Comparison of ENCODE assay signal across 22 mouse cellular contexts in the genomic region with DNA sequence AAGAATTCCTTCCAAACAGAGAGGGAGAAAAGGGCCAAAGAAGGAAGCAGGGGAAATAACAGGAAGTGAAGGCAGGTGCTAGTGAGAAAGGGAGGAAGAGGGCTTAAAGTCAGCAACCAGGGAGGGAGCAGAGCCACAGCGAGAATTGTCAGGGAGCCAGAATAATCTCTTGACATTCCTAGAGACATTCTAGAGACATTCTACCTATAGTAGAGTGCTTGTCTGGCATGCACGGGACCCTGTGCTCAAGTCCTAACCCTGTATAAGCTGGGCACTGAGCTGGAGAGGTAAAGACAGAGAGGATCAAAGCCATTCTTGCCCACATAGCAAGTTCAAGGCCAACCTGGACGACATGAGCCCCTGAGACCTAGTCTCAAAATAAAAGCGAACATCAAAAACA.
A peak's percentile ranks its signal among the peaks of the same experiment; 100 is the strongest.
DNase-seq lines count a peak whose midpoint lies in the region; ATAC-seq and TF ChIP-seq lines count a peak whose summit lies in the region.
"Had no signal": no experiment of that assay in that cellular context is flagged by ENCODE, and none has a peak within 500 bp of the region (broad histone marks: within the 10 kb centered on the region; RNA-seq: fewer than 3 reads in every experiment).

No protein-coding gene starts in this region.

- no peak for DNase-seq in heart, adult 2 months
- no peak for DNase-seq in heart, postnatal 0 days (ENCODE audit: low spot score)
- peak; percentile 50 for DNase-seq in lung, postnatal 36 days
- DNase-seq in adrenal gland, adult 8-10 months = no peak
- DNase-seq: adrenal gland, postnatal 36 days; cerebellum, adult 2 months; cerebellum, postnatal 10 days; gastrocnemius, postnatal 36 days; heart, adult 11 months; heart, postnatal 10 days had no signal

- TF ChIP-seq CTCF in heart, adult 2 months (IDR thresholded peaks at IDR 0.05) = no peak
- no peak for TF ChIP-seq CTCF in heart, postnatal 0 days (IDR thresholded peaks at IDR 0.05; ENCODE audit: low read depth)

- no peak overlapping the region for H3K4me2 ChIP-seq in heart, embryonic 12.5 days
- no peak overlapping the region for H3K4me2 ChIP-seq in heart, postnatal 0 days (ENCODE audit: low read depth, low read length)
- H3K4me2 ChIP-seq in heart, embryonic 11.5 days = no peak overlapping the region
- no peak overlapping the region for H3K4me2 ChIP-seq in lung, embryonic 16.5 days (ENCODE audit: low read depth, low read length)
- H3K4me2 ChIP-seq: embryonic facial prominence, embryonic 15.5 days; forebrain, embryonic 15.5 days; hindbrain, embryonic 15.5 days had no signal

- no peak for TF ChIP-seq EP300 in heart, adult 2 months (IDR thresholded peaks at IDR 0.05; ENCODE audit: insufficient read depth, low read depth, low read length)
- TF ChIP-seq EP300 in heart, postnatal 0 days (IDR thresholded peaks at IDR 0.05; ENCODE audit: low read depth) = no peak

- no peaks in the 10 kb centered on the region for H3K9me3 ChIP-seq in heart, embryonic 12.5 days (replicated peaks)
- no peaks in the 10 kb centered on the region for H3K9me3 ChIP-seq in heart, postnatal 0 days (replicated peaks; ENCODE audit: control insufficient read depth, low read length)
- H3K9me3 ChIP-seq in heart, embryonic 11.5 days (replicated peaks; ENCODE audit: control insufficient read depth, low read length) = no peaks in the 10 kb centered on the region
- no peaks in the 10 kb centered on the region for H3K9me3 ChIP-seq in lung, embryonic 16.5 days (ENCODE audit: control insufficient read depth, low read length)
- H3K9me3 ChIP-seq: embryonic facial prominence, embryonic 15.5 days; forebrain, embryonic 10.5 days; forebrain, embryonic 15.5 days; hindbrain, embryonic 15.5 days had no signal

- no peak overlapping the region for H3K4me3 ChIP-seq in heart, embryonic 12.5 days
- H3K4me3 ChIP-seq in heart, adult 2 months = no peak overlapping the region
- H3K4me3 ChIP-seq in heart, postnatal 0 days (ENCODE audit: low read depth, low read length) = no peak overlapping the region
- no peak overlapping the region for H3K4me3 ChIP-seq in heart, embryonic 11.5 days (ENCODE audit: low read depth, low read length)
- H3K4me3 ChIP-seq in lung, embryonic 16.5 days (ENCODE audit: low read length) = no peak overlapping the region
- H3K4me3 ChIP-seq: embryonic facial prominence, embryonic 15.5 days; erythroblast, embryonic 14.5 days; forebrain, embryonic 10.5 days; forebrain, embryonic 15.5 days; hindbrain, embryonic 15.5 days had no signal

- intact Hi-C loops in heart, adult 2 months (cut with DNase I) = loop anchor here (2.0 to 5.0 kb wide), 5 partner anchors 61 to 211 kb away; no protein-coding TSS in a partner anchor

- peaks cover 32% of the 10 kb centered on the region for H3K4me1 ChIP-seq in heart, embryonic 12.5 days (replicated peaks)
- H3K4me1 ChIP-seq in heart, adult 2 months (ENCODE audit: control insufficient read depth, insufficient read depth, low read length) = no peaks in the 10 kb centered on the region; the same call in 1 of the 2 replicates
- H3K4me1 ChIP-seq in heart, postnatal 0 days (ENCODE audit: control insufficient read depth, insufficient read depth) = peaks cover 20% of the 10 kb centered on the region
- H3K4me1 ChIP-seq in heart, embryonic 11.5 days (ENCODE audit: control insufficient read depth, insufficient read depth, low read length) = peaks cover 19% of the 10 kb centered on the region
- 0 out of 2 replicates have a peak, but pooled peaks cover 3% of the 10 kb centered on the region for H3K4me1 ChIP-seq in lung, embryonic 16.5 days (replicated peaks; ENCODE audit: control insufficient read depth, insufficient read depth, low read length)
- H3K4me1 ChIP-seq: forebrain, embryonic 15.5 days; hindbrain, embryonic 15.5 days had no signal

- no peaks in the 10 kb centered on the region for H3K36me3 ChIP-seq in heart, embryonic 12.5 days
- H3K36me3 ChIP-seq in heart, adult 2 months (ENCODE audit: control insufficient read depth, insufficient read depth, low read length) = no peaks in the 10 kb centered on the region
- no peaks in the 10 kb centered on the region for H3K36me3 ChIP-seq in heart, postnatal 0 days (replicated peaks; ENCODE audit: control insufficient read depth, insufficient read depth, low read length)
- H3K36me3 ChIP-seq in heart, embryonic 11.5 days (ENCODE audit: control insufficient read depth, insufficient read depth, low read length) = no peaks in the 10 kb centered on the region
- H3K36me3 ChIP-seq in lung, embryonic 16.5 days (ENCODE audit: control insufficient read depth, insufficient read depth, low read length) = no peaks in the 10 kb centered on the region
- H3K36me3 ChIP-seq: embryonic facial prominence, embryonic 15.5 days; forebrain, embryonic 10.5 days; forebrain, embryonic 15.5 days; hindbrain, embryonic 15.5 days had no signal

- ATAC-seq in heart, embryonic 12.5 days (ENCODE audit: insufficient number of reproducible peaks, low FRiP score) = no peak
- no peak for ATAC-seq in heart, postnatal 0 days (ENCODE audit: insufficient read depth, low read depth)
- no peak for ATAC-seq in heart, embryonic 11.5 days (replicated peaks; ENCODE audit: insufficient number of reproducible peaks, low FRiP score, low TSS enrichment)
- ATAC-seq in lung, embryonic 16.5 days (ENCODE audit: low read depth) = peak; percentile 81; the same call in 1 of the 2 replicates
- ATAC-seq: activated CD4-positive, CD25-positive, alpha-beta regulatory T cell, adult 4 months; forebrain, embryonic 15.5 days; intestine, embryonic 16.5 days; Patski had no signal

- H3K79me2 ChIP-seq in heart, adult 2 months (replicated peaks; ENCODE audit: control insufficient read depth, insufficient read depth, low read length) = no peaks in the 10 kb centered on the region

- no peak for TF ChIP-seq POLR2A in heart, adult 2 months (IDR thresholded peaks at IDR 0.05; ENCODE audit: insufficient read depth, low read depth, low read length)

- H3K27ac ChIP-seq in heart, embryonic 12.5 days (ENCODE audit: poor library complexity, severe bottlenecking) = peak overlapping the region; percentile 19; the same call in 1 of the 2 replicates
- H3K27ac ChIP-seq in heart, adult 2 months = no peak overlapping the region
- H3K27ac ChIP-seq in heart, postnatal 0 days (ENCODE audit: low read depth) = peak overlapping the region; percentile 27; the same call in 1 of the 2 replicates
- no peak overlapping the region for H3K27ac ChIP-seq in heart, embryonic 11.5 days (ENCODE audit: low read depth, low read length)
- peak overlapping the region; percentile 13 for H3K27ac ChIP-seq in lung, embryonic 16.5 days (ENCODE audit: low read length)
- H3K27ac ChIP-seq: embryonic facial prominence, embryonic 15.5 days; forebrain, embryonic 10.5 days; forebrain, embryonic 15.5 days; hindbrain, embryonic 15.5 days had no signal

- WGBS in heart, embryonic 12.5 days = 64% methylated on average over 4 of the region's 4 CpGs
- WGBS in heart, adult 2 months = 72% methylated on average over 4 of the region's 4 CpGs
- 53% methylated on average over 4 of the region's 4 CpGs for WGBS in heart, postnatal 0 days
- WGBS in heart, embryonic 11.5 days (ENCODE audit: insufficient replicate concordance) = 58% methylated on average over 4 of the region's 4 CpGs
- WGBS in lung, embryonic 16.5 days = 48% methylated on average over 4 of the region's 4 CpGs

- H3K9ac ChIP-seq in heart, embryonic 12.5 days = no peak overlapping the region
- H3K9ac ChIP-seq in heart, adult 2 months (ENCODE audit: low read depth, low read length) = no peak overlapping the region
- H3K9ac ChIP-seq in heart, postnatal 0 days (replicated peaks; ENCODE audit: low read depth, low read length) = no peak overlapping the region
- H3K9ac ChIP-seq in heart, embryonic 11.5 days (ENCODE audit: low read depth, low read length) = no peak overlapping the region
- H3K9ac ChIP-seq in lung, embryonic 16.5 days (ENCODE audit: low read length) = no peak overlapping the region
- H3K9ac ChIP-seq: embryonic facial prominence, embryonic 15.5 days; forebrain, embryonic 15.5 days; hindbrain, embryonic 15.5 days had no signal

- H3K27me3 ChIP-seq in heart, embryonic 12.5 days (replicated peaks) = no peaks in the 10 kb centered on the region
- H3K27me3 ChIP-seq in heart, adult 2 months (ENCODE audit: control insufficient read depth, insufficient read depth, low read length) = no peaks in the 10 kb centered on the region
- H3K27me3 ChIP-seq in heart, postnatal 0 days (ENCODE audit: control insufficient read depth, insufficient read depth, low read length) = no peaks in the 10 kb centered on the region
- no peaks in the 10 kb centered on the region for H3K27me3 ChIP-seq in heart, embryonic 11.5 days (ENCODE audit: control insufficient read depth, insufficient read depth, low read length)
- no peaks in the 10 kb centered on the region for H3K27me3 ChIP-seq in lung, embryonic 16.5 days (ENCODE audit: control insufficient read depth, insufficient read depth, low read depth, low read length)
- H3K27me3 ChIP-seq: CH12.LX; embryonic facial prominence, embryonic 15.5 days; forebrain, embryonic 15.5 days; hindbrain, embryonic 15.5 days; Patski had no signal

Comparison
In these comparisons a context has a peak if more than half of its experiments do, and no peak if none do; other contexts are left out.
1. H3K27ac ChIP-seq: peak in heart, embryonic 12.5 days (single experiment), heart, postnatal 0 days (single experiment) and lung, embryonic 16.5 days (single experiment); none in heart, adult 2 months (single experiment) and heart, embryonic 11.5 days (single experiment).